Mouse (Mus musculus) MEL (cell line): ENCODE measurements around the gene Bmp2k. TPM values are rescaled to one million over a fixed set of nuclear protein-coding genes. Genes with fewer than 3 reads are reported as not detected.

Experiments used
- DNase-seq: peaks from one replicate; pipeline ENCODE4 v3.0.0; 2011; ENCODE audit warnings: low read depth, low spot score
- H3K27ac ChIP-seq: 2 replicates; pipeline ENCODE4 v1.5.1; 2012; ENCODE audit warnings: low read depth, mild to moderate bottlenecking, control low read depth, low read length, moderate library complexity; ENCODE audit not compliant: control insufficient read depth
- H3K27me3 ChIP-seq, 2 experiments: fragments of 150-350 bp in 1 of 2; sonication (generic) in 1 of 2; 2 replicates each; pipeline ENCODE4 v1.6.1; 2012; ENCODE audit warnings: low read length in 2 of 2, mild to moderate bottlenecking in 2 of 2, improper control_type of control experiment in 1 of 2, moderate library complexity in 1 of 2; ENCODE audit not compliant: insufficient read depth in 2 of 2, control insufficient read depth in 1 of 2
- H3K36me3 ChIP-seq, 2 experiments: 2 replicates each; pipeline ENCODE4 v1.6.1; 2012 to 2014; ENCODE audit warnings: low read length in 2 of 2, improper control_type of control experiment in 1 of 2, inconsistent platforms in 1 of 2, mild to moderate bottlenecking in 1 of 2; ENCODE audit not compliant: insufficient read depth in 2 of 2, control insufficient read depth in 1 of 2
- H3K4me1 ChIP-seq, 2 experiments: fragments of 150-350 bp in 1 of 2; sonication (generic) in 1 of 2; 2 replicates each; pipeline ENCODE4 v1.6.1; 2012; ENCODE audit warnings: low read length in 2 of 2, improper control_type of control experiment in 1 of 2, mild to moderate bottlenecking in 1 of 2; ENCODE audit not compliant: insufficient read depth in 2 of 2, control insufficient read depth in 1 of 2
- H3K4me3 ChIP-seq, 2 experiments: fragments of 150-350 bp in 1 of 2; sonication (generic) in 1 of 2; 2 replicates each; pipeline ENCODE4 v1.5.1; 2012; ENCODE audit warnings: low read depth in 2 of 2, low read length in 2 of 2, mild to moderate bottlenecking in 2 of 2, moderate library complexity in 2 of 2, control low read depth in 1 of 2, improper control_type of control experiment in 1 of 2; ENCODE audit not compliant: control insufficient read depth in 1 of 2, insufficient read depth in 1 of 2
- H3K79me2 ChIP-seq: 2 replicates; pipeline ENCODE4 v1.6.1; 2012; ENCODE audit warnings: mild to moderate bottlenecking, low read length, moderate library complexity; ENCODE audit not compliant: control insufficient read depth, poor library complexity, insufficient read depth
- H3K9ac ChIP-seq: 2 replicates; pipeline ENCODE4 v1.6.1; 2012; ENCODE audit warnings: low read depth, mild to moderate bottlenecking, control low read depth, low read length, moderate library complexity; ENCODE audit not compliant: control insufficient read depth, poor library complexity, severe bottlenecking
- H3K9me3 ChIP-seq: fragments of 150-350 bp; sonication (generic); replicated peaks from 2 replicates; pipeline ENCODE4 v1.6.1; 2012; ENCODE audit warnings: mild to moderate bottlenecking, low read length, improper control_type of control experiment, moderate library complexity; ENCODE audit not compliant: insufficient read depth
- BHLHE40 ChIP-seq: IDR thresholded peaks from 2 replicates; pipeline ENCODE4 v1.6.1; 2012; ENCODE audit warnings: low read depth, mild to moderate bottlenecking, inconsistent platforms, low read length, improper control_type of control experiment, borderline replicate concordance
- CHD2 ChIP-seq: IDR thresholded peaks from 2 replicates; pipeline ENCODE4 v1.6.1; 2011; ENCODE audit warnings: low read length, improper control_type of control experiment
- CTCF ChIP-seq, 3 experiments: IDR thresholded peaks in 2 of 3; conservative IDR thresholded peaks in 1 of 3; 2 replicates each; pipeline ENCODE4 v1.5.1; 2011 to 2012; ENCODE audit warnings: low read length in 3 of 3, low read depth in 2 of 3, mild to moderate bottlenecking in 2 of 3, improper control_type of control experiment in 1 of 3, inconsistent platforms in 1 of 3, mixed read lengths in 1 of 3, moderate library complexity in 1 of 3; ENCODE audit not compliant: control insufficient read depth in 1 of 3, insufficient read depth in 1 of 3, poor library complexity in 1 of 3, severe bottlenecking in 1 of 3
- EP300 ChIP-seq, 2 experiments: IDR thresholded peaks; 2 replicates each; pipeline ENCODE4 v1.6.1; 2011; ENCODE audit warnings: improper control_type of control experiment in 2 of 2, low read length in 2 of 2, low read depth in 1 of 2, mild to moderate bottlenecking in 1 of 2
- ETS1 ChIP-seq: IDR thresholded peaks from 2 replicates; pipeline ENCODE4 v1.6.1; 2012; ENCODE audit warnings: low read depth, mild to moderate bottlenecking, inconsistent platforms, low read length, improper control_type of control experiment, moderate library complexity
- GABPA ChIP-seq: IDR thresholded peaks from 2 replicates; pipeline ENCODE4 v1.6.1; 2012; ENCODE audit warnings: low read depth, mild to moderate bottlenecking, inconsistent platforms, low read length, improper control_type of control experiment, moderate library complexity
- HCFC1 ChIP-seq: IDR thresholded peaks from 2 replicates; pipeline ENCODE4 v1.6.1; 2012; ENCODE audit warnings: low read depth, mild to moderate bottlenecking, inconsistent platforms, low read length, improper control_type of control experiment, moderate library complexity
- MAFK ChIP-seq: IDR thresholded peaks from 2 replicates; pipeline ENCODE4 v1.6.1; 2011; ENCODE audit warnings: low read depth, mild to moderate bottlenecking, low read length, improper control_type of control experiment, borderline replicate concordance
- MAX ChIP-seq: IDR thresholded peaks from 2 replicates; pipeline ENCODE4 v1.6.1; 2011; ENCODE audit warnings: low read length, improper control_type of control experiment
- MEF2A ChIP-seq: IDR thresholded peaks from 2 replicates; pipeline ENCODE4 v1.6.1; 2014; ENCODE audit warnings: low read depth, mild to moderate bottlenecking, inconsistent platforms, low read length, improper control_type of control experiment; ENCODE audit not compliant: poor library complexity, insufficient replicate concordance, severe bottlenecking; ENCODE audit errors: extremely low read depth
- MXI1 ChIP-seq: IDR thresholded peaks from 2 replicates; pipeline ENCODE4 v1.6.1; 2011; ENCODE audit warnings: mild to moderate bottlenecking, low read depth, low read length, improper control_type of control experiment
- MYB ChIP-seq: IDR thresholded peaks from 2 replicates; pipeline ENCODE4 v1.6.1; 2011; ENCODE audit warnings: mild to moderate bottlenecking, low read depth, low read length, improper control_type of control experiment
- NELFE ChIP-seq: IDR thresholded peaks from 2 replicates; pipeline ENCODE4 v1.6.1; 2011; ENCODE audit warnings: low read depth, low read length, improper control_type of control experiment
- NRF1 ChIP-seq: IDR thresholded peaks from 2 replicates; pipeline ENCODE4 v1.6.1; 2014; ENCODE audit warnings: low read depth, mild to moderate bottlenecking, inconsistent platforms, low read length, improper control_type of control experiment, moderate library complexity; ENCODE audit not compliant: poor library complexity, insufficient read depth, severe bottlenecking
- POLR2AphosphoS2 ChIP-seq: IDR thresholded peaks from 2 replicates; pipeline ENCODE4 v1.6.1; 2011; ENCODE audit warnings: low read length, improper control_type of control experiment
- POLR2AphosphoS5 ChIP-seq: IDR thresholded peaks from 2 replicates; pipeline ENCODE4 v1.6.1; 2012; ENCODE audit warnings: low read depth, borderline replicate concordance, mild to moderate bottlenecking, inconsistent platforms, low read length, moderate library complexity, mixed read lengths
- SIN3A ChIP-seq: IDR thresholded peaks from 2 replicates; pipeline ENCODE4 v1.6.1; 2012; ENCODE audit warnings: low read length, improper control_type of control experiment, inconsistent platforms
- SMC3 ChIP-seq: IDR thresholded peaks from 2 replicates; pipeline ENCODE4 v1.6.1; 2011; ENCODE audit warnings: low read depth, low read length, improper control_type of control experiment
- TAL1 ChIP-seq: IDR thresholded peaks from 2 replicates; pipeline ENCODE4 v1.6.1; 2012; ENCODE audit warnings: mild to moderate bottlenecking, inconsistent platforms, low read length, moderate library complexity, mixed read lengths
- TCF12 ChIP-seq: IDR thresholded peaks from 2 replicates; pipeline ENCODE4 v1.6.1; 2014; ENCODE audit warnings: low read depth, mild to moderate bottlenecking, inconsistent platforms, low read length, improper control_type of control experiment, moderate library complexity
- UBTF ChIP-seq: IDR thresholded peaks from 2 replicates; pipeline ENCODE4 v1.6.1; 2012; ENCODE audit warnings: low read depth, mild to moderate bottlenecking, inconsistent platforms, low read length, improper control_type of control experiment, moderate library complexity, borderline replicate concordance; ENCODE audit not compliant: insufficient read depth
- USF1 ChIP-seq: IDR thresholded peaks from 2 replicates; pipeline ENCODE4 v1.6.1; 2014; ENCODE audit warnings: low read depth, mild to moderate bottlenecking, inconsistent platforms, low read length, improper control_type of control experiment, moderate library complexity
- ZC3H11A ChIP-seq: IDR thresholded peaks from 2 replicates; pipeline ENCODE4 v1.6.1; 2012; ENCODE audit warnings: low read depth, mild to moderate bottlenecking, inconsistent platforms, low read length, improper control_type of control experiment
- ZMIZ1 ChIP-seq: IDR thresholded peaks from 2 replicates; pipeline ENCODE4 v1.6.1; 2012; ENCODE audit warnings: low read depth, mild to moderate bottlenecking, inconsistent platforms, low read length, improper control_type of control experiment, moderate library complexity
- ZNF384 ChIP-seq: IDR thresholded peaks from 2 replicates; pipeline ENCODE4 v1.6.1; 2012; ENCODE audit warnings: low read depth, mild to moderate bottlenecking, inconsistent platforms, low read length, improper control_type of control experiment
- polyA plus RNA-seq, 2 experiments: library from polyadenylated mRNA; stranded (reverse) in 1 of 2; unstranded in 1 of 2; fragments of >175 nt in 1 of 2; fragments of >200 nt in 1 of 2; gene quantifications; 2 replicates each; pipeline versions ENCODE4 v1.2.1 to v1.2.4; 2012; ENCODE audit warnings: low replicate concordance in 2 of 2, low read depth in 1 of 2; ENCODE audit not compliant: insufficient read length in 2 of 2, insufficient read depth in 1 of 2, missing spikeins in 1 of 2
- total RNA-seq: library from RNA; depleted of rRNA; stranded (reverse); fragments of 300-350 nt; gene quantifications from 2 replicates; pipeline ENCODE4 v1.2.3, GENCODE M21; 2012

The Bmp2k gene
- total and polyA plus RNA-seq, 3 experiments: 10.8 to 16.3 TPM; not detected in 1

GRCm38 (mm10) chr5:96972474-96973130, 24.9 kb upstream of the Bmp2k start:
- Histone ChIP-seq H3K9ac (no peak overlapping the region), H3K4me1 (peaks cover 6 to 19% of the 10 kb centered on the region in 2 experiments), H3K27ac (no peak overlapping the region; the same call in 1 of the 2 replicates), H3K36me3 (peaks cover 0 to 20% of the 10 kb centered on the region in 2 experiments; a peak in 2 of 4 replicates)
- DNase-seq: peak; percentile 22
- TF ChIP-seq EP300 (IDR thresholded peaks at IDR 0.05; ENCODE audit: low read depth in 1 of 2, low read length in 2 of 2) (peak in 1 of 2 experiments; percentile 48; a peak in 1 of 4 replicates), USF1 (no peak)
- TF ChIP-seq, all 39 proteins: peak for 1
- no peaks in the 10 kb centered on the region for H3K79me2 ChIP-seq
- H3K4me3 ChIP-seq: no peak overlapping the region
- no peaks in the 10 kb centered on the region for H3K27me3 ChIP-seq
- H3K9me3 ChIP-seq: no peaks in the 10 kb centered on the region

GRCm38 (mm10) chr5:96973714-96974113, 23.8 kb upstream of the Bmp2k start:
- Histone ChIP-seq H3K4me3 (no peak overlapping the region), H3K27ac (no peak overlapping the region), H3K9me3 (no peaks in the 10 kb centered on the region), H3K36me3 (peaks cover 0 to 16% of the 10 kb centered on the region in 2 experiments; a peak in 2 of 4 replicates), H3K79me2 (no peaks in the 10 kb centered on the region), H3K4me1 (peaks cover 2 to 14% of the 10 kb centered on the region in 2 experiments), H3K9ac (no peak overlapping the region), H3K27me3 (no peaks in the 10 kb centered on the region)
- TF ChIP-seq POLR2AphosphoS2 (no peak), POLR2AphosphoS5 (no peak), SIN3A (no peak), TCF12 (no peak), ZC3H11A (no peak), ETS1 (no peak), UBTF (no peak), USF1 (no peak), MAFK (no peak), MXI1 (no peak)
- no peak for DNase-seq

- DNase-seq: no peak
- Histone ChIP-seq H3K9ac (no peak overlapping the region), H3K27ac (no peak overlapping the region), H3K27me3 (no peaks in the 10 kb centered on the region), H3K36me3 (peaks cover 0 to 11% of the 10 kb centered on the region in 2 experiments; a peak in 2 of 4 replicates), H3K4me3 (no peak overlapping the region), H3K4me1 (peaks cover 2 to 14% of the 10 kb centered on the region in 2 experiments), H3K9me3 (no peaks in the 10 kb centered on the region), H3K79me2 (no peaks in the 10 kb centered on the region)
- TF ChIP-seq USF1 (no peak), MYB (no peak), NRF1 (no peak), MAX (no peak), GABPA (no peak), MEF2A (no peak), ZMIZ1 (no peak), CHD2 (no peak), BHLHE40 (no peak), MAFK (no peak), TCF12 (no peak), HCFC1 (no peak), POLR2AphosphoS5 (no peak), TAL1 (no peak), CTCF (IDR thresholded peaks at IDR 0.05 in 2 of 3, conservative IDR thresholded peaks at IDR 0.05 in 1 of 3; ENCODE audit: control insufficient read depth in 1 of 3, insufficient read depth in 1 of 3, low read depth in 2 of 3, low read length in 3 of 3, poor library complexity in 1 of 3, severe bottlenecking in 1 of 3) (no peak), ZNF384 (no peak), NELFE (no peak), SMC3 (no peak)
These were observed 22.8 kb upstream of the Bmp2k start for GRCm38 (mm10) chr5:96974661-96975060.
